Mouse (Mus musculus): Measurements from ENCODE around the gene Cd2ap. TPM values are rescaled to one million over a fixed set of nuclear protein-coding genes. Genes with fewer than 3 reads are reported as not detected.

The Cd2ap gene
- polyA plus RNA-seq (2014; fragmentation: Illumina TruSeq; extraction: RNeasy Lipid Tissue Mini Kit (QIAGEN cat#74804); ENCODE audit: low replicate concordance): 264 TPM

DNA sequence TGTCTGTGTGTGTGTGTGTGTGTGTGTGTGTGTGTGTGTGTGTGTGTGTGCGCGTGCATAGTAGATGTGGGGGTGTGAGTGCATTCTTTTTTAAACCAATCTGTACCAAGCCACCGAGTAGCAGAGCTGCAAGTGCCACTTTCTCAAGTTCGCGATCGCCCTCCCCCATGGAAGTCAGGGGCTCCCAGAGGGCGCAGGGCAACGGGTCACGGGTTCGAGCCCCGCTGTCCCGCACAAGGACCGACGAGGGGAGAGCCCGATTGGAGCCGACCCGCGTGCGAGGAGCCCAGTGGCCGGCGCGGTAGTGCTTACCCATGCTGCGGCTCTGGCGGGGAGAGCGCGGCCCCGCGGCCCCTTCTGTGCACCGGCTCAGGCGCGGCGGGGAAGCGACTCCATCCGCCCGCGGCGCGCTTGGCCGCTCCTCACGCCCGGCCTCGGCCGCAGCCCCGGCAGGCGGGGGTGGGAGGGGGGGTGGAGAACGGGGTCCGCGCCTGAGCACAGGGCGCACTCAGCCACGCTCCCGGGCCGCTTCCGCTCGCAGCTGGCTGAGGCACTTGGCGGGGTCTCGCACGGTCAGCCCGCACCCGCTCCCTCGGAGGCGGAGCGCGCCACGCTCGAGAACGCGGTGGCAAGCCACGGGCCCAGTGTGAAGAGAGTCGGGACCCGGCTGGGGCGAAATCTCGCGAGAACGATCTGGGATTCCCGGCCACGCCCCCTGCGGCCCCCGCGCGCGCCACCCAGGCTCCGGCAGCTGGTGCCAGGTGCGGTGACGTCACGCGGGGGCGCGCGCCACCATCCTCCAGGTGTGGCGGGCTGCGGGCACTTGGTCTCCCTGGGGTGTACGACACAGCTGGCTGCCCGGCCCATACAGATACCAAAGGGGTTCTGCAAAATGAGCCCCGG, at the start of gene Cd2ap:
TSS of gene Cd2ap (minus strand) at position 665 of the 903 bp plus-strand sequence.

Other genes with a start within 250 kb of the Cd2ap start
- gene Adgrf4, start 184.4 kb downstream of the Cd2ap start, polyA plus RNA-seq (2014; fragmentation: Illumina TruSeq; extraction: RNeasy Lipid Tissue Mini Kit (QIAGEN cat#74804); ENCODE audit: low replicate concordance): not detected
- not detected for gene Adgrf2, start 134.5 kb downstream of the Cd2ap start, polyA plus RNA-seq (2014; fragmentation: Illumina TruSeq; extraction: RNeasy Lipid Tissue Mini Kit (QIAGEN cat#74804); ENCODE audit: low replicate concordance)
- gene Tnfrsf21, start 139.9 kb upstream of the Cd2ap start, polyA plus RNA-seq (2014; fragmentation: Illumina TruSeq; extraction: RNeasy Lipid Tissue Mini Kit (QIAGEN cat#74804); ENCODE audit: low replicate concordance): 14.2 TPM

Measured in small intestine, adult 10 weeks (tissue).